Mouse (Mus musculus) cerebellum, postnatal 10 days (tissue): ENCODE measurements around the gene Slc3a2.
"Not testable (repeated sequence)": the region's sequence is repeated elsewhere in the genome, so short reads cannot be mapped to it uniquely, and the experiment has no call there.

Experiments used
- DNase-seq, 2 experiments: peaks; one replicate each; pipeline ENCODE4 v3.0.0; 2021; ENCODE audit warnings: mixed read lengths in 2 of 2

Gene Slc3a2

DNA sequence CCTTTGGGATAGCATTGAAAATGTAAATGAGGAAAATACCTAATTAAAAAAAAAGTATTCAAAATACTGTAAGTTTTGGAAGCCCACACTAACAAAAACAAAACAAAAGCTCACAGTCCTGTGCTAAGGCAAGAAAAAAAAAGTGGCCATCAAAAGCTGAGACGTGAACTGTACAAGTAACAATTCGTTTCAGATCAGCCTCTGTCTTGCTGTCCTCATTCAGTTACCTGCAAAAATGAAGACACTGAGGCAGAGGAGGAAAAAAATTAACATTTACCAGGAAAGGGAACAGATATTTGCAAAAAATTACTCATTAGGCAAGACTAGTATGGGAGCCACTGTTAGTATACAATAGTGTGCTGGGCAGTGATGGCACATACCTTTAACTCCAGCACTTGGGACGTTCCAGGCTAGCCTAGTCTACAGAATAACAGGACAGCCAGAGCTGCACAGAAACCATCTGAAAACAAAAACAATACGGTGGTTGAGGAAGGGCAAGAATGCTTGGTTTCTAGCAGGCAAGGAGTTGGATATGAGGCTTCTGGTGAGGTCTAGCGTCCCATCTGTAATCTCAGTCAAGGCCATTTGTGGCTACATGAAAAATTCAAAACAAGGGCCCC, 4.4 kb upstream of the Slc3a2 start:
- DNase-seq, result no peak

DNA sequence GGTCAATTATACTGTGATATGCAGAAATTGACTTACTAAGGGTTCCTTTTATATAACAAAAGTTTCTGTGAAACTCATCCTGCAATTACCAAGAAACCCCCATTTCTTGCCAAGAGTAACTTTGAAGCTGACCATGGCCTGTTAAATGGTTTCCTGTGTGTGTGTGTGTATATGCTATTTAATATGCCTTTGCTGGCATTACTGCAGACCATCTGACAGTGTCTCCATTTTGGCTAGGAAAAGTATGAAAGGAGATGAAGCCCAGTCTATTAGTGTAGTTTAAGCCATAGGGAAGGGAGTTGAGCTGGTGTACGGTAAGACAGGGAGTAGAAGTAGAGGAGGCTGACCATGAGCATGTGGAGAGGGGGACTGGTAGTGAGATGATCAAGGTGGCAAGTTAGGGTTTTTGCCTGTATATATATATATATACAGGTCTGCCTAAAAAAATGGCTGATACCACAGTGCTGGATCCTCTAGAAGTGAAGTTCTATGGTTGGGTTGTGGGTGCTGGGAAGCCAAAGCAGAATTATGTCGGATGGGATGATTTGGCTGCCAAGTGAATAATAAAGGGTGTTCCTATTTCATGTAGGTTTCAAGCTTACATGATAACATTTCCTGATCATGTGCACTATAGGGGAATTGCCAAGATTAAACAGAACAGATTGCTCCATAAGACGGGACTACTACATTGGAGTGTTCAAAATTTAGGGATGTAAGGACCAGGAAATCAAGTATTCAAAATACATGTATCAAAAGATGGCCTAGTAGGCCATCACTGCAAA, 3.6 kb upstream of the Slc3a2 start:
- DNase-seq, result no peak

- DNase-seq, result no peak
These were observed 2.0 kb upstream of the Slc3a2 start for GRCm38 (mm10) chr19:8725081-8725613.

GRCm38 (mm10) chr19:8724392-8724791, 1.2 kb upstream of the Slc3a2 start:
- no peak for DNase-seq

GRCm38 (mm10) chr19:8723574-8724346, 591 bp upstream of the Slc3a2 start:
- peak; percentile 31 to 56 for DNase-seq

GRCm38 (mm10) chr19:8722559-8722906, 636 bp downstream of the Slc3a2 start:
- no peak for DNase-seq

DNA sequence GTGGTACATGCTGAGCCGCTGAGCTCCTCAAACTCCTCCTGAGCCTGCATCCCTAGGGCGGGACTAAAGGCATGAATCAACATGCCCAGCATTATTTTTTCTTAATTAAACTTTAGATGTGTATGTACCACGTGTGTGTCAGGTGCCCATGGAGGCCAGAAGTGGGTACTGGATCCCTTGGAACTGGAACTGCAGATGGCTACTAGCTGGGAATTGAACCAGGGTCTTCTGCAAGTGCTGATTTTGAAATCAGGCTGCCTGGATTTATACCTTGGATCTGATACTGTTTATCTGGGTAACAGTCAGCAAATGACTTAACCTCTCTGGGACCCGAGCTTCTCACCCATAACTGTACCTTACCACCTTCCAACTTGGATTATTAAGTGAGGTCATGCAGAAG, 1.1 kb downstream of the Slc3a2 start:
- DNase-seq, result no peak

DNA sequence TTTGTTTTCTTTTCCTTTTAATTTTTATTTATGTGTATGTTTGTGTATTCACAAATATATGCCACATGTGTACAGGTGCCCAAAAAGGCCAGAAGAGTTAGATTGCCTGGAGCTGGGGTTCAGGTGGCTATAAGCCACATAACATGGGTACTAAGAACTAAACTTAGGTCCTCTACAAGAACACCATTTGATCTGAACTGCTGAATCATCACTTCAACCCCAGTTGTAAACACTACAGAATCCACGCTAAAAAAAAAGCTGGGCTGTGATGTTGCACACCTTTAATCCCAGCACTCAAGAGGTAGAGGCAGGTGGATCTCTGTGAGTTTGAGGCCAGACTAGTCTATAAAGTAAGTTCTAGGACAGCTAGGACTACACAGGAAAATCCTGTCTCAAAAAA, 1.8 kb downstream of the Slc3a2 start:
- no peak for DNase-seq

DNA sequence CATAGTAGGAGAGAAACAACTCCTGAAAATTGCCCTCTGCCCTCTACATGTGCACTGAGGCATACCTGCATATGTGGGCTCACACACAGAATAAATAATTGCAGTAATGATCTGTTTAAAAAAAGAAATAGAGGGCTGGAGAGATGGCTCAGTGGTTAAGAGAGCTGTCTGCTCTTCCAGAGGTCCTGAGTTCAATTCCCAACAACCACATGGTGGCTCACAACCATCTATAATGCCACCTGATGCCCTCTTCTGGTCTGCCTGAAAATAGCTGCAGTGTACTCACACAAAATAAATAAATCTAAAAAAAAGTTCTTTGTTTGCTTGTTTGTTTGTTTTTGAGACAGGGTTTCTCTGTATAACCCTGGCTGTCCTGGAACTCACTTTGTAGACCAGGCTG, 4.1 kb downstream of the Slc3a2 start:
- not testable (repeated sequence) for DNase-seq

DNA sequence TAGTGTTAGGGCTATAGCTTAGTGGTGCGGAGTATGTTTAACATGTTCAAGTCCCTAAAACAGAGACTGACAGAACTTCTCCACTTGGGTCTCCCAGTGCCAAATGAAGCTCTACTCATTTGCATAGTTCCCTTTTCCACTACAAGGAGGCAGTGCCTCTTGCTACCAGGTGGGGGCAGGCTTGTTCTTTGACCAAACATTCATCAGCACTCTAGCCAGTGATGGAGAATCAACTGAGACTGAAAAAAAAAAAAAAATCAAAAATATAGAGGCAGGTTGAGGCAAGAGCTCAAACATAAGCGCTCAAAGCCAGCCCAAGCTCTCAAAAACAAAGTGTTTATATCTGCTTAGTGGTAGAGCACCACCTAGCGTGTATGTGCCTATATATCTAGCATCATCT, 4.8 kb downstream of the Slc3a2 start:
- DNase-seq, result peak; percentile 81 to 84

- DNase-seq, result no peak
These were observed 6.2 kb downstream of the Slc3a2 start for GRCm38 (mm10) chr19:8716767-8717475.

DNA sequence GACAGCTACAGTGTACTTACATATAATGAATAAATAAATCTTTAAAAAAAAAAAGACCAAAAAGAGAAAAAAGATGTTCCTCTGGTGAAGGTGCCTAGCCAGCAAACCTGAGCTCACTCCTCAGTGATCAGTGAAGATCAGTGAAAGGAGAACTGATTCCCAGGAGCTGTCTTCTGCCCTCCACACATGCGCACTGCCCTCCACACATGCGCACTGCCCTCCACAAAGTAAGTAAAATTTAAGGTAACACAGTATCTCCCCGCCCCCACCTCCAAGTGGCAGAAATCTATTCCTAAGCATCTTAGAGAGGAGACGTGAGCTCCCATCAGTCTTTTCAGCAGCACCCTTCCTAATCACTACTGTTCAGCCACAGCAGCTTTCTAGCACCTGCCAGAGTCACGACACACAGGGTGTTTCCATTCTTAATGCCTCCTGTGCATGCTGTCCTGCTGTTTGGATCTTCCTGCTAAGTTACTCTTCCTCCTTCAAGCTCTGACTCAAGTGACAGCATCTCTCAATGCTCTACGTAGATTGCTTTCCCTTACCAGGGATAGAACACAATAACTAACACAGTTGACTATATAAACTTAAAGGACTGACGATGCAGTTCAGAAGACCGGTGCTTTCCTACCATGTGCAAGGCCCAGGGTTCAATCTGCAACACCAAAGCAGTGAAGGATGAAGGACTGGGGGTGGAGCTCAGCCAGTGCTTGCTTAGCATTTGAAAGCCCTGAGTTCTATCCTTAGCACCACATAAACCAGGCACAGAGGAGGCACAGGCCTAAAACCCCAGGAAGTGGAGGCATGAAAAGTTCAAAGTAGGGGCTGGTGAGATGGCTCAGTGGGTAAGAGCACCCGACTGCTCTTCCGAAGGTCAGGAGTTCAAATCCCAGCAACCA, 7.1 kb downstream of the Slc3a2 start:
- DNase-seq, result no peak

DNA sequence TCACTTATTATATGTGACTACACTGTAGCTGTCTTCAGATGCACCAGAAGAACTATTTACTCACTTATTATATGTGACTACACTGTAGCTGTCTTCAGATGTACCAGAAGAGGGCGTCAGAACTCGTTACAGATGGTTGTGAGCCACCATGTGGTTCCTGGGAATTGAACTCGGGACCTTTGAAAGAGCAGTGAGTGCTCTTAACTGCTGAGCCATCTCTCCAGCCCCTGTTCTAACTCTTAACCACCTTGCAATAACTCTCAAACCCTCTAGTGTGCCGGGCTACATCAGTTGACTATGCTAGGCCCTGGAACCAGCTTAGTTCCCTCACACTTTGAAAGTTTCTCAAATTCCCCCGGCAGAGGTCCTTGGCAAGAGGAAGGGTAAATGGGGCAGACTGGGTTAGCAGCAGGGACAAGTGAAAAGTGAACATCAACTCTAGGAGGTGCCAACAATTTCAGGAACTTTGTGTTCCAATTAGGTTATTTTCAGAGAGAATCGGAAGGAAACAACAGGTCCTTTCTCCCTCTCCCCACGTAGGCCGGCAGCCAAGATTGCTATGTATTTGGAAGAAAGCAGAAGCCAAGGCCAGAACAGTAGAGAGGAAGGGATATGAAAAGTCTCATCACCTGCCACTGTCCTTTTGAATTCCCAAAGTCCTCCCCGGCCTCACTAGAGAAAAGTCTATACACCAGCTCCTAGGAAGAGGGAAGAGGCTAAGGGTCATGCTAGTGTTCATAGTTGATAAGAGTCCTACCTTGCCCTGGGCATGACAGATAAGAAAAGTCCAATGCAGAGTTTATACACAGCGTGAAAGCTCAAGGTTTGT, 8.3 kb downstream of the Slc3a2 start:
- DNase-seq, result peak in 1 of 2 experiments; percentile 38

DNA sequence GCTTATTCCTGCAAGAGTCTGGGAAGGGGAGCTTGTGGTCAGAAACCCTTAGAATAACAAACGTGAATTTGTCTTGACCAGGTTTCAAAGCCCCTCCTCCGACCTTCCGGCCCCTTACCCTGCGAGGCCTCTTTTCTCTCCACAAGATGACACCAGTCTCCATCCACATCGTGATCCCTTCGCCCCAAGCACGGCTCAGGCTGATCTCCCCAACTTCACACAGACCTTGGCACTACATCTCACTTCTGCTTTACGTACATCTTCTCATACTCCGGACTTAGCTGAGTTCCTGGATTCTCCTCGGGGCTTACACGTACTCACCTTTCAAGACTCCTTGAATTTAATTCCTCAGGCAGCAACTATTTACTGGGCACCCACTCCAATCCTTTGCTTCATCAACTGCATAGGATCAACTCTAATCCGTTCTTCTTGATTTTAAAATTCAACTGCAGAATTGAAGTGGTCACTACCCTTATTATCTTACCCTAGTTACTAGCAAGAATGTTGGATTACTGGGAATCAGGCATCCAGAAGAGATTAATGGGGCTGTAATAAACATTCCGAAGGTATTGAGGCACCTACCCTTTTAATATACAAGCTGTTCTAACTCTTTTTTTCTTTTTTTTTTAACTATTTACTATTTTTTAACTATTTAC, 9.0 kb downstream of the Slc3a2 start:
- no peak for DNase-seq

DNA sequence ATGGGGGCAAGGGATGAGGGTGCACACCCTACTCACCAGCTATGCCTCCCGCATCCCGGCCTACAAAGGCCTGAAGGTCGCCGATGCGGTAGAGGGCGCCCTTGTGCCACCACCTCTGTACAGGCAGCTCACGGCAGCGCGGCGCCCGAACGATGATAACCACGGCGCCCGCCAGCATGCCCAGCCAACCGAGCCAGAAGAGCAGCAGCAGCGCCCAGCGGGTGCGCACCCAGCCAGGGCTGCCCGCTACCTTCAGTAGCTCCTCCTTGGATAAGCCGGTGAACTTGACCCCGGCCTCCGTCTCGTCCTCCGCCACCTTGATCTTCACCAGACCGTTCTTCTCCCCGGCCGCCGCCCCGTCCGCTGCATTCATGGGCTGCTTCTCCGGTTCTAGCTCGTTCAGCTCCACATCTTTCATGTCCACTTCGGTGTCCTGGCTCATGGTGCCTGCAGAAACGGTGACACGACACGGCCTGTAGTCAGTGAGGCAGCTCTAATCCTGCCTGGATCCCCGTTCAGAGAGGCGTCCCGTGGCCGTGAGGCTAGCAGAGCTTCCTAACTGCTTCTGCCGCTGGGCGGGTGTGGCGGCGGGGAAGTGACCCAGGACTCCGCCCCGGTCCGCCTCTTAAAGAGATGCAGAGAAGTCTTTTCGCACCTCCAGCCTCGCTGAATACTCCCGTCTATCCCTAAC, 9.7 kb downstream of the Slc3a2 start:
- peak; percentile 98 for DNase-seq

- DNase-seq, result peak; percentile 82 to 83
These were observed 10.3 kb downstream of the Slc3a2 start for GRCm38 (mm10) chr19:8712870-8713305.

DNA sequence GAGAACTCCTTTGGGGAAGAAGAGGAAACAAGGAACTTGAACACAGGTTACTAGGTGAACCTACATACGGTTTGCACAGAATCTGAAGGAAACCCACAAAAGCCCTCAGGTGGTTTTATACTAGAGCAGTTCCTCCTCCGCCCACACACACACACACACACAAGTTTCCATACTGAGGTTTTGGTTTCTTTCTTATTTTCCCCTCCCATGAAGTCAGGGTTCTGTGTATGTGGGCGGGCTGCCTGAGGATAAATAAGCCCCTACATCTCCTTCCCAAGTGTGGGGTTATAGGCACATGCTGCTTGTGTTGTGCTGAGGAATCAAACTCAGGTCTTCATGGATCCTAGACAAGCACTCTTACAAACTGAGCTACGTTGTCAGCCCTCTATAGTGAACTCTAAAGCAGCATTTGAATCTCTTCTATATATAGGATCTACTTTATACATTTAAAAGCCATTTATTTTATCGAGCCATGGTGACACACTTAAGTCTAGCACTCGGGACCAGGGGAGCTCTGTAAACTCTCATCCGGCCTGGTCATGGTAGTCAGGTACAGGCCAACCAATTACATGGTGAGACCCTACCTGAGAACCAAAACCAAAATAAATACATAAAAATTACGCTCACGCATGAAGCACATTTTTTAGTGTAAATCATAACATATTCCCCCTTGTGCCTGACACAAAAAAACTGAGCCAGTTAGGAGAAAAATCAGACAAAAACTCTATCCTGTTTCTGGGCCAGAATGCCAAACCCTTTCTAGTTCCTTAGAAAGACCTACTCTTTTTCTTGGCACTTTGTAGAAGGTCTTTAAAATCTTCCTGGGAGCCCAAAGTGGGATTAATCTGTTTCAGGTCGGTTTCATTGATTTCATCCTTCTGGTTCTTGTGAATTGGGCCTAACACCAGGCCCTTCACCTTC, 11.0 kb downstream of the Slc3a2 start:
- no peak for DNase-seq

- DNase-seq, result no peak
These were observed 11.7 kb downstream of the Slc3a2 start for GRCm38 (mm10) chr19:8711506-8711905.
